Mouse (Mus musculus): ENCODE measurements around the gene Gm17509. TPM values are rescaled to one million over a fixed set of nuclear protein-coding genes. Genes with fewer than 3 reads are reported as not detected.

Gene Gm17509
- polyA plus RNA-seq, 1 experiment from 2014 or later = not detected

DNA sequence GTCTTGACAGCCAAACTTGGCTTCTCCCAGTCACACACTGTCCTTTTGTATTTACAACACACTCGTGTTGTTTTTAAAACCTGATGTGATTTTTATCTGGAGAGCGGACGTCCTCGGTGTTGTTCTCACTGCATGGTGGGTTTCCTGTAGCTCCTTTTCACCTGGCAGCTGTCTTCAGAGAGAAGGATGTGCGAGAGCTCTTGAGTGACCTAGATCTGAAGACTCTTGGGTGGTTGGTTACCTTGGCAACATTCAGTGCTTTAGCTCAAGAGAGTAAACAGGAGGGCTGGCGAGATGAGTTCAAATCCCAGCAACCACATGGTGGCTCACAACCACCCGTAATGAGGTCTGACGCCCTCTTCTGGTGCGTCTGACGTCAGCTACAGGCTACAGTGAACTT lies 4.7 kb downstream of the Gm17509 start:
- TF ChIP-seq CTCF (IDR thresholded peaks at IDR 0.05; ENCODE audit: low read depth) = no peak
- Histone ChIP-seq H3K36me3 (ENCODE audit: control insufficient read depth, insufficient read depth) (no peaks in the 10 kb centered on the region), H3K4me1 (replicated peaks; ENCODE audit: control insufficient read depth, insufficient read depth, low read length) (no peaks in the 10 kb centered on the region; the same call in 1 of the 2 replicates), H3K9ac (ENCODE audit: low read depth, low read length) (no peak overlapping the region), H3K4me2 (replicated peaks; ENCODE audit: low read depth) (no peak overlapping the region), H3K4me3 (ENCODE audit: low read depth, low read length) (no peak overlapping the region), H3K9me3 (ENCODE audit: control insufficient read depth) (no peaks in the 10 kb centered on the region), H3K27ac (ENCODE audit: low read depth, low read length) (no peak overlapping the region), H3K27me3 (replicated peaks; ENCODE audit: control insufficient read depth, insufficient read depth, low read length) (peaks cover 18% of the 10 kb centered on the region)
- no peak for ATAC-seq
- 34% methylated on average over 10 of the region's 10 CpGs for WGBS

DNA sequence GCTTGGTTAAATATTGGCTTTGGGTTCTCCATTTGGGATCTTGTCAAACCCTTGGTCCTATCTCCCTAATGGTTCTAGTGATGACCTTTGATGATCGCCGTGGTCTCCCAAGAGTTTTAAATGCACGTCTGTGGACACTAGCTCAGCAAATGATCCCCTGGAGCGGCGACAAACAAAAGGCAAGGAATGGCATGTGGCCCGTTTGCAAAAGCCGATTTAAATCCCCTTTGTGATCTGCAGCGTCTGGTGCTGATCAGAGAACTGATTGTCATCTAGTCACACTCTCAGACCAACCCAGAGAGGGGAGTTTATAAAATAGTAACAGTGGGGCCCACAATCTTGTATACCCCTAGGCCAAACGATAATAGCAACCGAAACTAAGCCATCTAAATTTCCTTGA lies 5.4 kb downstream of the Gm17509 start:
- H3K4me3 ChIP-seq (ENCODE audit: low read depth, low read length) = no peak overlapping the region
- H3K27ac ChIP-seq (ENCODE audit: low read depth, low read length) = no peak overlapping the region
- no peak overlapping the region for H3K9ac ChIP-seq (ENCODE audit: low read depth, low read length)
- TF ChIP-seq CTCF (IDR thresholded peaks at IDR 0.05; ENCODE audit: low read depth) = no peak
- whole genome bisulfite sequencing = 24% methylated on average over 10 of the region's 10 CpGs
- H3K4me1 ChIP-seq (replicated peaks; ENCODE audit: control insufficient read depth, insufficient read depth, low read length) = no peaks in the 10 kb centered on the region
- H3K36me3 ChIP-seq (ENCODE audit: control insufficient read depth, insufficient read depth) = no peaks in the 10 kb centered on the region
- peaks cover 12% of the 10 kb centered on the region for H3K27me3 ChIP-seq (replicated peaks; ENCODE audit: control insufficient read depth, insufficient read depth, low read length)
- no peak for ATAC-seq
- no peaks in the 10 kb centered on the region for H3K9me3 ChIP-seq (ENCODE audit: control insufficient read depth)
- H3K4me2 ChIP-seq (replicated peaks; ENCODE audit: low read depth) = no peak overlapping the region

GRCm38 (mm10) chr13:117211386-117211875 lies 9.4 kb downstream of the Gm17509 start:
- H3K27ac ChIP-seq (ENCODE audit: low read depth, low read length) = no peak overlapping the region
- H3K9ac ChIP-seq (ENCODE audit: low read depth, low read length) = no peak overlapping the region
- no peak overlapping the region for H3K4me3 ChIP-seq (ENCODE audit: low read depth, low read length)
- no peaks in the 10 kb centered on the region for H3K36me3 ChIP-seq (ENCODE audit: control insufficient read depth, insufficient read depth)
- H3K27me3 ChIP-seq (replicated peaks; ENCODE audit: control insufficient read depth, insufficient read depth, low read length) = no peaks in the 10 kb centered on the region
- H3K4me2 ChIP-seq (replicated peaks; ENCODE audit: low read depth) = no peak overlapping the region
- ATAC-seq = no peak
- H3K9me3 ChIP-seq (ENCODE audit: control insufficient read depth) = no peaks in the 10 kb centered on the region
- no peaks in the 10 kb centered on the region for H3K4me1 ChIP-seq (replicated peaks; ENCODE audit: control insufficient read depth, insufficient read depth, low read length)
- no peak for TF ChIP-seq CTCF (IDR thresholded peaks at IDR 0.05; ENCODE audit: low read depth)
- WGBS = 47% methylated on average over 11 of the region's 11 CpGs

DNA sequence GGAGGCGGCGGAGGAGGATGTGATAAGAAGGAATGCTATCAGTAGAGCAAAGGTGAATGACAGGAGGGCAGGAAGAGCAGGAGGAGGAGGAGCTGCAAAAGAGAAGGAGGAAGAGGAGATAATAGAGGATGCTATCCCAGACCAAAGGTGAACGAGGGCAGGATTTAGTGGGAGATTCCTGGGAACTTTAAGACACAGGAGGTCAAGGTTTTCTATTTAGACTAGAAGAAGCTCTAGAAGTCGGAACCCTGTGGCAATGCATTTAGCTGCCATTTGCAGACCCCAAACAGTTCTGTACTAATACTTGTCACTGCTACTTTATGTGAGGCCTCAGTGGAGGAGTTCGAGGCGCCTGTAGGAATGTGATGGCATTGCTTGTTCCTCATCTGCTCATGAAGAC lies 12.6 kb downstream of the Gm17509 start, which contains the start of gene Emb:
TSS of gene Emb (plus strand) at position 301 of the 400 bp plus-strand sequence.
- no peak within 1 kb of the TSS for H3K4me3 ChIP-seq (ENCODE audit: low read depth, low read length)
- no peak within 1 kb of the TSS for H3K27ac ChIP-seq (ENCODE audit: low read depth, low read length)
- WGBS = 49% methylated on average over 6 of the region's 6 CpGs
- no peaks in the 10 kb centered on the region for H3K4me1 ChIP-seq (replicated peaks; ENCODE audit: control insufficient read depth, insufficient read depth, low read length)
- H3K4me2 ChIP-seq (replicated peaks; ENCODE audit: low read depth) = no peak within 1 kb of the TSS
- no peak within 1 kb of the TSS for H3K9ac ChIP-seq (ENCODE audit: low read depth, low read length)
- H3K36me3 ChIP-seq (ENCODE audit: control insufficient read depth, insufficient read depth) = no peaks in the 10 kb centered on the region
- no peak for ATAC-seq
- H3K27me3 ChIP-seq (replicated peaks; ENCODE audit: control insufficient read depth, insufficient read depth, low read length) = no peaks in the 10 kb centered on the region
- H3K9me3 ChIP-seq (ENCODE audit: control insufficient read depth) = no peaks in the 10 kb centered on the region
- no peak for TF ChIP-seq CTCF (IDR thresholded peaks at IDR 0.05; ENCODE audit: low read depth)

- ATAC-seq = no peak
- H3K27me3 ChIP-seq (replicated peaks; ENCODE audit: control insufficient read depth, insufficient read depth, low read length) = no peaks in the 10 kb centered on the region
- no peaks in the 10 kb centered on the region for H3K4me1 ChIP-seq (replicated peaks; ENCODE audit: control insufficient read depth, insufficient read depth, low read length)
- no peak overlapping the region for H3K9ac ChIP-seq (ENCODE audit: low read depth, low read length)
- no peaks in the 10 kb centered on the region for H3K9me3 ChIP-seq (ENCODE audit: control insufficient read depth)
- no peaks in the 10 kb centered on the region for H3K36me3 ChIP-seq (ENCODE audit: control insufficient read depth, insufficient read depth)
- no peak overlapping the region for H3K4me3 ChIP-seq (ENCODE audit: low read depth, low read length)
- WGBS = 86% methylated on average over 8 of the region's 8 CpGs
- H3K27ac ChIP-seq (ENCODE audit: low read depth, low read length) = no peak overlapping the region
- no peak overlapping the region for H3K4me2 ChIP-seq (replicated peaks; ENCODE audit: low read depth)
- TF ChIP-seq CTCF (IDR thresholded peaks at IDR 0.05; ENCODE audit: low read depth) = no peak
These were observed 14.8 kb downstream of the Gm17509 start for GRCm38 (mm10) chr13:117206066-117206465.

DNA sequence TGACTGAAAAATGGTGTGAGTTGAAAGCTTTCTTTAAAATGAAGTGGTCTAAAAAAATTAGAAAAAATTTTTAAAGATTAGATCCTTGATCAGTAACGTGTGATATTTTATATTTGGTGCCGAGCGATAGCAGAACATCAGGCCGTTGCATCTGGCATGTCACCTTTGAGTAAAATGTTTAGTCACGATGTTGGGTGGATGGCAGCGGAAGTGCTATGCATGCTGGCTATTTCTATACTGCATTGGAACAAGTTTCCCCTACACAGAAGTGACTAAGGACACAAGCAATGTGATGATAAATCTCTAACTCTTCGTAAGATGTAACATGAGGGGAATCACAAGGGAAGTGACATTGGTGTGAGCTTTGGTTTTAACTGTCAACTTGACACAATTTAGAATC lies 16.2 kb downstream of the Gm17509 start:
- no peak overlapping the region for H3K4me3 ChIP-seq (ENCODE audit: low read depth, low read length)
- H3K9me3 ChIP-seq (ENCODE audit: control insufficient read depth) = no peaks in the 10 kb centered on the region
- ATAC-seq = no peak
- no peak overlapping the region for H3K4me2 ChIP-seq (replicated peaks; ENCODE audit: low read depth)
- WGBS = 88% methylated on average over 7 of the region's 7 CpGs
- no peak overlapping the region for H3K27ac ChIP-seq (ENCODE audit: low read depth, low read length)
- H3K9ac ChIP-seq (ENCODE audit: low read depth, low read length) = no peak overlapping the region
- H3K4me1 ChIP-seq (replicated peaks; ENCODE audit: control insufficient read depth, insufficient read depth, low read length) = no peaks in the 10 kb centered on the region
- no peaks in the 10 kb centered on the region for H3K27me3 ChIP-seq (replicated peaks; ENCODE audit: control insufficient read depth, insufficient read depth, low read length)
- no peak for TF ChIP-seq CTCF (IDR thresholded peaks at IDR 0.05; ENCODE audit: low read depth)
- no peaks in the 10 kb centered on the region for H3K36me3 ChIP-seq (ENCODE audit: control insufficient read depth, insufficient read depth)

All from intestine, postnatal 0 days (tissue).